Mouse (Mus musculus): ENCODE results near the gene Stap2.

GRCm38 (mm10) chr17:56031431-56031830, 26.0 kb upstream of the Stap2 start:
- TF ChIP-seq CTCF (IDR thresholded peaks at IDR 0.05; ENCODE audit: insufficient read depth, low read length) (no peak), POLR2A (IDR thresholded peaks at IDR 0.05; ENCODE audit: borderline replicate concordance, extremely low read depth, low read depth, low read length) (no peak)

Measured in lung, adult 2 months (tissue).